Mouse (Mus musculus): ENCODE results near the gene Trappc3.
A peak's percentile ranks its signal among the peaks of the same experiment; 100 is the strongest.

Gene Trappc3

DNA sequence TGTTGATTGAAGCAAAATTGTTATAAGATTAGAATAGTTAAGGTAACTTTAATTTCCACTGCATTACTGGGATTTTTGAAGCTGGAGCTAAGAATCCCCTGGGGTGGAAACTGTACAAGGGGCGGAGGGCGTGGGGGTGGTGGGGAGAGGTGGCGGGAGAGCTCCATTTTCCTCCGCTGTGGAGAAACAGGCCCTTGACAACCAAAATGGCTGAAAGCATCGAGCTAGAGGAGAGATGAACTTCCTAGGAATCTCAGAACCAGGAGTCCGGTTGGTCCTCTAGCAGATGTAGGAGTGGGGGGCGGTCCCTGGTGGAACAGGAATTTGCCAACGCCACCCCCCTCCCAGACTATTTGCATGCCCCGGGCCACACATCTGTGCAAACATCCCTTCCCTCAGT lies 19.6 kb downstream of the Trappc3 start:
- no peak for DNase-seq

GRCm38 (mm10) chr4:126283582-126283981 lies 21.5 kb downstream of the Trappc3 start:
- DNase-seq, result no peak

GRCm38 (mm10) chr4:126286492-126286891 lies 24.4 kb downstream of the Trappc3 start, which contains the start of gene Col8a2:
Col8a2 (plus strand) TSS chr4:126286793.
- DNase-seq, result peak; percentile 28

DNA sequence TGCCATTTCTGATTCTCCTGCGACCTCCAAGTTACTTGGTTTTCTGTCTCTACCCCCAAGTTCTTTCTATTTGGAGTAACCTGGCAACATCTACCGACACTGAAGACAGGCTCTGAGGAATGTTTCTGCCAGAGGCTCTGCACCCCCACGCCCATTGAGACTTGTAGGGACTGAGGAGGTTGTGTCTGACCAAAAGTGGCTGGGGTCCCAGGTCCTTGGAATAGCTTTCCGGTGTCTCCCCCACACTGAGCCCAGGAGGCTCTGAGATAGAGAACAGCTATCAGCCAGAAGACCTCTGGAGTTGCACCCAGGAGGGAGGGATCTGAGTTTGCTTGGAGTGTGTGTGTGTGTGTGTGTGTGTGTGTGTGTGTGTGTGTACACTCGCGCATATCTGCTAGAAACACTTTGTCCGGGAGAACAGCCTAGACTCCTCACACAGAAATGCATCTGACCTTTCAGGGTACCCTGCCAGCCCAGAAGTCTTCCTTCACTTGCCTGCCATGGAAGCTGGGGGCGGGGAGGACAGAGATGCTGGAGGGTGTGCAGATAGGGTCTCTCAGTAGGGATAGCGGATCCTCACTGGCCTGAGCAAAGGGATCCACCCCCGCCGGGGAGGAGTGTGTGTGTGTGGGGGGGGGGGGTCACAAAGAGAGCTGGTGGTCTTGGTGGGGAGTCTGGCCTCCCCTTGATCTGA lies 25.3 kb downstream of the Trappc3 start:
- DNase-seq, result no peak

DNA sequence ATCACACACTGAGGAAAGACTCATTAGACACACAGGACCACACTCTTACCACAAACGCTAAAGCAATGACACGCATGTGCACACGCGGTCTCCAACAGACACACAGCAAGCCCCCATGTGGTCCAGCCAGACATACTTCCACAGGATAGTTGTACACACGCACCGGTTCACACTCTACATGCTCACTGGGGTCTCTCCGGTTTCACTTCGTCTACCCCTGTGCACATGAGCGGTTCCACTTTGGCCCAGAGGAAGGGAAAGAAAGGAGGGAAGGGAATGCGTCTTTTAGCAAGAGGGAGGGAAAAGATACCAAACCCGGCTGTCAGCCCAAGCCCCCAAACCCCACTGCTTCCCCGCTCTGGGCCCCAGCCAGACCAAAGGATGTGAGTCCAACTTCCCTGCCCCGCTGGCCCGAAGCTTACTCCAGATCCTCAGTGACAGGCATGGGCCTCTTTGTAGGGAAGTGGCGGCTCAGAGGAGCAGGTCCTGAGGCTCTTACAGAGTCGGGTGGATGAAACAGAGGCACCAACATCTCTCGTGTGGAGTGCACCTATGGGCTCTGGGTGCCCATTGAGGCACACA lies 26.1 kb downstream of the Trappc3 start:
- DNase-seq, result no peak

DNA sequence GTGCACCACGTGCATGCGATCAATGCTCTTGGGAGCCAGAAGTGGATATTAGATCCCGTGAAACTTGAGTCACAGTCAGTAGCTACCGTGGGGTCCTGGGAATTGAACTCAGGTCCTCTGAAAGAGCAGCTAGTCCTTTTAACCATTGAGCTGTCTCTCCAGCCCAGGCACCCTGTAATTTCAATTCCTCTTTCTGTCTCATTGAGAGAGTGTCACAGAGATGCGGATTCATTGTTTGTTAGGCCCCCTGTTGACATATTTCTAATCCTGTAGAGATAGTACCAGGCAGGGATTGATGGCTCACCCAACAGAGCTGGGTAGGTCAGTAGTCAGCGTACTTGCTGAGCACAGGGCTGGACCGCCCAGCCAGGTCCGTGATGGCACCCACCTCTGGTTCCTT lies 28.2 kb downstream of the Trappc3 start:
- no peak for DNase-seq

- no peak for DNase-seq
Observed at GRCm38 (mm10) chr4:126291196-126291595, 29.1 kb downstream of the Trappc3 start.

- no peak for DNase-seq
Observed at GRCm38 (mm10) chr4:126295152-126295551, 33.0 kb downstream of the Trappc3 start.

DNA sequence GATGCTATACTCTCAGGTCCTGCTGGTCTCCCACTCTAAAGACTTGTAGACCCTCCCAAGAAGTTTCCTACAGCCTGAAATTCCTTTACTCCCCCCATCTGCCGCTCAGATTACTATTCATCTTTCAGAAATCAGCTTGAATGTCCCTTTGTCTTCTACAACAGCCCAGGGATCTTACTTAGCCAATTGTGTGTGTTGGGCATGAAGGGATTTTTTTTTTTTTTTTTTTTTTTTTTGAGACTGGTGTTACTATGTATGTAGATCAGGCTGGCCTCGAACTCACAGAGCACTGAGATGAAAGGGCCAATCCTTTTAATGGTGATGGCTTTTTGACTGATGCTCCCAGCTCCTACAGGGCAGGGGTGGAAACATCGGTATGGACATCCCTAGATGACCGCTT lies 33.8 kb downstream of the Trappc3 start:
- no peak for DNase-seq

DNA sequence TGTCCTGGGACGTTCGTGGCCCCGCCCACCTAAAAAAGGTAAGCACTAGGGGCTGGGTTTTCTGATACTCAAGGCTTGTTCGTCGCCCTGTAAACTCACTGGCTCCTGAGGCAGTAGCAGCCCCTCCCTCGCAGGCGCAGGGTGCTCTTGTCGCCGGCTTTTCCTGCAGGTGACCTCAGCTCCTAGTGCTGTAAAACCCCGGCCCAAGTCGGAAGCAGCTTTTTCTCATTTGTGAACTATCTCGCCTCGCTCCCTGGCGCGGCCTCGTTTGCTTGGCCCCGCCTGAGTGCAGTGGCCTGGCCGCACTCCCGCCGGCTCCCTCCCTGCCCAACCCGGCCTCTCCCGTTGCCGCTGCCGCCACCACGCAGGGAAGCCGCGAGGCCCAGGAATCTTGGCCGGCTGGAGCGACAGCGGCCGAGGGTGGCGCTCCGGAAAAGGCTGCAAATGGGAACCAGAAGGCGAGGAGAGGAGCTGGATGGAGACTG lies 34.5 kb downstream of the Trappc3 start:
- peak; percentile 44 for DNase-seq

- peak; percentile 35 for DNase-seq
Observed at GRCm38 (mm10) chr4:126300916-126301583, 38.9 kb downstream of the Trappc3 start.

DNA sequence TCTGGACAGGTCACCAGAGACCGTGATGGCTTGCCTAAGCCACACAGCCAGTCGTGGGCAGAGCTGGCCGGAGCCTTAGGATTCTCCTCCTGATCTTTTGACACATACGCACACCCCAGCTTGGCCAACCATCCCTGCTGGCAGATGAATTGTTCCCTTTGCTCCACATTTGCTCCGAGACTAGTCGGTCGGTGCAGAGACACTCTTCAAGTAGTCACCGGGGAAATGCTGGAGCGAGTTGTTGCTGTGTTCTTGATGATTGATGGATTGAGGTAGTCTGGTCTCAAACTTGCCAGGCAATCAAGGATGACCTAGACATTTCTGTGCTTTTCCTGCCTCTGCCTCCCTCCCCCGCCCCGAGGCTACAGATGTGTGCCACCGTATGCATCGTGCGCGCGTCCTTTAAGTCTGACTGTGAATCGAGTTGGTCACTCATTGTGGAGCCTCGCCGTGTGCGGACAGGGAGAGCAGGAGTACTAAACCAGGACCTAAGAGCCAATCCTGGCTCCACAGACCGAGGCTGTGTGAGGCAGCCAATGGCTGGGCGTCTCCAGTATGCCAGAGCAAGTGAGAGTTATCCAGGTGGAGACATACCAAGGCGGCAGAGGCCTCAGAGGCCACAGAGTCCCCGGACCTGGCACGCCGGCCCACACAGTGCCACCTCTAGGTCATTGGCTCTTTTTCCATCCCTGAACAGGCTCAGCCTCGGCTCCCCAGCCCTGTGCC lies 39.6 kb downstream of the Trappc3 start:
- no peak for DNase-seq

GRCm38 (mm10) chr4:126303877-126304276 lies 41.8 kb downstream of the Trappc3 start:
- no peak for DNase-seq

- DNase-seq, result no peak
Observed at GRCm38 (mm10) chr4:126305428-126305827, 43.3 kb downstream of the Trappc3 start.

DNA sequence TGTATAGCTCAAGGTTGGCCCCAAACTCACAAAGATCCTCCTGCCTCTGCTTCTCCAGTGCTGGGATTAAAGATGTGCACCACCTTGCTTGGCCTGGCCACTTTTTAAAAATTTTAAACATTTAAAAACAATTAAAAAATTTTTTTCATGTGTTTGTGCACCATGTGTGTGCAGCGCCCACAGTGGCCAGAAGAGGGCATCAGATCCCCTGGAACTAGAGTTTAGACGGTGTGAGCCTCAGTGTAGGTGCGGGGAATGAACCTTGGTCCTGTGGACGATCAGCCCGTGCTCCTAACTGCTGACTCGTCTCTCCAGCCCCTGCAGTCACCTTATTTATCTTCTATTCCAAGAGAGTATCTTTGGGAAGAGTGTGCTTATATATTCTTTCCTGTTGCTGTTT lies 43.9 kb downstream of the Trappc3 start:
- DNase-seq, result no peak

DNA sequence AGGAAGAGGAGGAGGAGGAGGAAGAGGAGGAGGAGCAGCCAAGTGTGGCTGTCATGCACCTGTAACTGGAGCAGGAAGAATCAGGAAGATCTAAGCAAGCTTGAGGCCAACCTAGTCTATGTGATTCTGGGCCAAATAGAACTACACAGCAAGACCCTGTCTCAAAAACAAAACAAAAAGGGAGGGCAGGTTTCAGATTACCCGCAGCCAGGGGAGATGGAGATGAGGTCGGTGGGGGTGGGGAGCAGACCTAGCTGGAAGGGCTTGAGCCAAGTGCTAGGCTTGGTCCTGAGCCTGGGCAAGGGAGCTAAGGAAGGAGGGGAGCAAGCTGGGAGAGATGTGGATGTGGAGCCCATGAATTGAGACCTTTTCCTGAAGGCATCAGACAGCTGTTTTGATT lies 44.7 kb downstream of the Trappc3 start:
- DNase-seq, result no peak

GRCm38 (mm10) chr4:126309211-126309921 lies 47.2 kb downstream of the Trappc3 start:
- DNase-seq, result peak; percentile 67

DNA sequence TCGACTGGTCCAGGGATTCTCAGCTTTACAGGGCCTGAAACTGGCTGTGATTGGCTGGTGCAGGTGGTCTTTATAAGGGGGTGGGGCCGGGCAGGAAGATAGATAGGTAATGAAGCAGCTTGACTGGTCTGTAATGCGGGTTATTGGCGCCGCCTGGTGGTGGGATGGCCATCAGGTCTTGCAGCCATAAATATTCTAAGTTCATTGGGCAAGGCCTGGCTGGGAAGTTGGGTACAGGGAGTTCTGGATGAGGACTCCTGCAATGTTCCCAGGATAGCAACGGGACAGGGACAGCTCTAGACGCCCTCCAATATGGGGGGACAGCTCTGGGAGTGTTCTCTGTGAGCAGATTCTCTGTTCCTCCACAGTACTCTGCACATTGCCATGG lies 47.8 kb downstream of the Trappc3 start:
- DNase-seq, result peak; percentile 93

DNA sequence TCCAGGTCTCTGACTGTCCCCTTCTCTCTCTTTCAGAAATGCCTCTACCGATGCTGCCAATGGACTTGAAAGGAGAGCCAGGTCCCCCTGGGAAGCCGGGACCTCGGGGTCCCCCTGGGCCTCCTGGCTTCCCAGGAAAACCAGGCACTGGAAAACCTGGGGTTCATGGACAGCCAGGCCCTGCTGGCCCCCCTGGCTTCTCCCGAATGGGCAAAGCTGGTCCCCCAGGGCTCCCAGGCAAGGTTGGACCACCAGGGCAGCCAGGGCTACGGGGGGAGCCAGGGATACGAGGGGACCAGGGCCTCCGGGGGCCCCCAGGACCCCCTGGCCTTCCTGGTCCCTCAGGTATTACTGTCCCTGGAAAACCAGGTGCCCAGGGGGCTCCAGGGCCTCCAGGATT lies 48.2 kb downstream of the Trappc3 start:
- no peak for DNase-seq

DNA sequence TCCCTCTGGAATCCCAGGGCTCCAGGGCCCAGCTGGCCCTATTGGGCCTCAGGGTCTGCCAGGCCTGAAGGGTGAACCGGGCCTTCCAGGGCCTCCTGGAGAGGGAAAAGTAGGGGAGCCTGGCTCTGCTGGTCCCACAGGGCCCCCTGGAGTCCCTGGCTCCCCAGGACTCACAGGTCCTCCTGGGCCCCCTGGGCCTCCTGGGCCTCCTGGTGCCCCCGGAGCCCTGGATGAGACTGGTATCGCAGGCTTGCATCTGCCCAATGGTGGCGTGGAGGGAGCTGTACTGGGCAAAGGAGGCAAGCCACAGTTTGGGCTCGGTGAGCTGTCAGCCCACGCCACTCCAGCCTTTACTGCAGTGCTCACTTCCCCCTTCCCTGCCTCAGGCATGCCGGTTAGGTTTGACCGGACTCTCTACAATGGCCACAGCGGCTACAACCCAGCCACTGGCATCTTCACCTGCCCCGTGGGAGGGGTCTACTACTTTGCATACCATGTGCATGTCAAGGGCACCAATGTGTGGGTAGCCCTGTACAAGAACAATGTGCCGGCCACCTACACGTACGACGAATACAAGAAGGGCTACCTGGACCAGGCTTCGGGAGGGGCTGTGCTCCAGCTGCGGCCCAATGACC lies 49.6 kb downstream of the Trappc3 start:
- no peak for DNase-seq

GRCm38 (mm10) chr4:126313202-126313601 lies 51.1 kb downstream of the Trappc3 start:
- no peak for DNase-seq

DNA sequence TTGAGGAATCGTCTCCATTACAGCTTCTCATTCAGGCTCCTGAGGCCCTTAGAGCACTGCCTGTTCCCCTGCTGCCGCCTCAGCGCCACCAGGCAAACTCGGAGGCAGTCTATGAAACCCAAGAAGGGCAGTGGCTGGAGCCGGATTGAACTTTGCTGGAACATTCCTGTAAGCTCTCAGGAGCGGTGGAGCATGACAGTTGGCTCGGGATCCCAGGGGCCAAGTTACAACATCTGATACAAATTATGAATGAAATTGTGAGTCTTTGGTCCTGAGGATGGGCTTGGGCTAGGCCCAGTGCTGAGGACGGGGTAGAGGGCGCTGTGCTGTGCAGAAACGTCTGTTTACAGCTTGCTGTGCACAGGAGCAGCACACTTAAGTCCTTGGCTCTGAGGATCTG lies 52.3 kb downstream of the Trappc3 start:
- no peak for DNase-seq
